Mouse (Mus musculus): ENCODE measurements around the gene Guk1. TPM values are rescaled to one million over a fixed set of nuclear protein-coding genes. Genes with fewer than 3 reads are reported as not detected.

The Guk1 gene
- polyA plus RNA-seq (2014; fragmentation: Nextera tagmentation; extraction: Ambion mirVana) = 131 and 134 TPM in 2 replicates

GRCm38 (mm10) chr11:59192059-59192386, at the start of gene Guk1:
TSS of gene Guk1 (minus strand) at chr11:59192212.
- 5% methylated on average over 16 of the region's 16 CpGs for WGBS
- peak within 1 kb of the TSS; percentile 93 for H3K27ac ChIP-seq (ENCODE audit: low read depth, low read length)
- H3K36me3 ChIP-seq (ENCODE audit: control insufficient read depth, insufficient read depth, low read length) = no peaks in the 10 kb centered on the region
- H3K27me3 ChIP-seq (replicated peaks; ENCODE audit: control insufficient read depth, insufficient read depth, low read length) = no peaks in the 10 kb centered on the region
- H3K9me3 ChIP-seq (ENCODE audit: control insufficient read depth, low read length) = no peaks in the 10 kb centered on the region
- DNase-seq (ENCODE audit: low spot score) (no peak), ATAC-seq (replicated peaks; ENCODE audit: low FRiP score) (no peak)
- peak within 1 kb of the TSS; percentile 85 for H3K4me2 ChIP-seq
- peak within 1 kb of the TSS; percentile 80 for H3K9ac ChIP-seq (ENCODE audit: low read depth, low read length)
- peaks cover 3% of the 10 kb centered on the region for H3K4me1 ChIP-seq (replicated peaks; ENCODE audit: control insufficient read depth, insufficient read depth, low read length)
- peak within 1 kb of the TSS; percentile 78 for H3K4me3 ChIP-seq (ENCODE audit: low read depth, low read length)

GRCm38 (mm10) chr11:59239796-59240195, 47.8 kb upstream of the Guk1 start:
- Histone ChIP-seq H3K36me3 (ENCODE audit: control insufficient read depth, insufficient read depth, low read length) (no peaks in the 10 kb centered on the region), H3K9me3 (ENCODE audit: control insufficient read depth, low read length) (no peaks in the 10 kb centered on the region), H3K27ac (ENCODE audit: low read depth, low read length) (no peak overlapping the region), H3K27me3 (replicated peaks; ENCODE audit: control insufficient read depth, insufficient read depth, low read length) (peaks cover 50% of the 10 kb centered on the region), H3K4me1 (replicated peaks; ENCODE audit: control insufficient read depth, insufficient read depth, low read length) (0 out of 2 replicates have a peak, but pooled peaks cover 2% of the 10 kb centered on the region), H3K4me2 (no peak overlapping the region), H3K4me3 (ENCODE audit: low read depth, low read length) (no peak overlapping the region), H3K9ac (ENCODE audit: low read depth, low read length) (no peak overlapping the region)
- ATAC-seq (replicated peaks; ENCODE audit: low FRiP score) = no peak
- 88% methylated on average over 4 of the region's 4 CpGs for WGBS
- DNase-seq (ENCODE audit: low spot score) = no peak

- Histone ChIP-seq H3K9ac (ENCODE audit: low read depth, low read length) (no peak overlapping the region), H3K9me3 (ENCODE audit: control insufficient read depth, low read length) (no peaks in the 10 kb centered on the region), H3K4me3 (ENCODE audit: low read depth, low read length) (no peak overlapping the region), H3K27me3 (replicated peaks; ENCODE audit: control insufficient read depth, insufficient read depth, low read length) (peaks cover 48% of the 10 kb centered on the region), H3K27ac (ENCODE audit: low read depth, low read length) (no peak overlapping the region), H3K4me1 (replicated peaks; ENCODE audit: control insufficient read depth, insufficient read depth, low read length) (0 out of 2 replicates have a peak, but pooled peaks cover 2% of the 10 kb centered on the region), H3K4me2 (no peak overlapping the region), H3K36me3 (ENCODE audit: control insufficient read depth, insufficient read depth, low read length) (no peaks in the 10 kb centered on the region)
- WGBS = 52% methylated on average over 4 of the region's 4 CpGs
- ATAC-seq (replicated peaks; ENCODE audit: low FRiP score) (no peak), DNase-seq (ENCODE audit: low spot score) (no peak)
These were observed 47.4 kb upstream of the Guk1 start for GRCm38 (mm10) chr11:59239428-59239785.

- ATAC-seq (replicated peaks; ENCODE audit: low FRiP score) (peak; percentile 72), DNase-seq (ENCODE audit: low spot score) (peak; percentile 54)
- peaks cover 42% of the 10 kb centered on the region for H3K27me3 ChIP-seq (replicated peaks; ENCODE audit: control insufficient read depth, insufficient read depth, low read length)
- no peak overlapping the region for H3K27ac ChIP-seq (ENCODE audit: low read depth, low read length)
- no peaks in the 10 kb centered on the region for H3K36me3 ChIP-seq (ENCODE audit: control insufficient read depth, insufficient read depth, low read length)
- WGBS = 7% methylated on average over 15 of the region's 15 CpGs
- no peak overlapping the region for H3K4me2 ChIP-seq
- no peak overlapping the region for H3K4me3 ChIP-seq (ENCODE audit: low read depth, low read length)
- H3K9me3 ChIP-seq (ENCODE audit: control insufficient read depth, low read length) = no peaks in the 10 kb centered on the region
- no peak overlapping the region for H3K9ac ChIP-seq (ENCODE audit: low read depth, low read length)
- H3K4me1 ChIP-seq (replicated peaks; ENCODE audit: control insufficient read depth, insufficient read depth, low read length) = 0 out of 2 replicates have a peak, but pooled peaks cover 2% of the 10 kb centered on the region
These were observed 46.8 kb upstream of the Guk1 start for GRCm38 (mm10) chr11:59238525-59239427.

GRCm38 (mm10) chr11:59232797-59233196, 40.8 kb upstream of the Guk1 start:
- ATAC-seq (replicated peaks; ENCODE audit: low FRiP score) (no peak), DNase-seq (ENCODE audit: low spot score) (no peak)
- H3K9me3 ChIP-seq (ENCODE audit: control insufficient read depth, low read length) = no peaks in the 10 kb centered on the region
- H3K9ac ChIP-seq (ENCODE audit: low read depth, low read length) = no peak overlapping the region
- H3K27me3 ChIP-seq (replicated peaks; ENCODE audit: control insufficient read depth, insufficient read depth, low read length) = no peaks in the 10 kb centered on the region
- 60% methylated on average over 2 of the region's 2 CpGs for WGBS
- no peak overlapping the region for H3K4me3 ChIP-seq (ENCODE audit: low read depth, low read length)
- H3K27ac ChIP-seq (ENCODE audit: low read depth, low read length) = no peak overlapping the region
- H3K36me3 ChIP-seq (ENCODE audit: control insufficient read depth, insufficient read depth, low read length) = no peaks in the 10 kb centered on the region
- H3K4me1 ChIP-seq (replicated peaks; ENCODE audit: control insufficient read depth, insufficient read depth, low read length) = peaks cover 7% of the 10 kb centered on the region
- H3K4me2 ChIP-seq = no peak overlapping the region

GRCm38 (mm10) chr11:59230144-59230760, 38.2 kb upstream of the Guk1 start:
- Histone ChIP-seq H3K27ac (ENCODE audit: low read depth, low read length) (no peak overlapping the region), H3K9ac (ENCODE audit: low read depth, low read length) (no peak overlapping the region), H3K27me3 (replicated peaks; ENCODE audit: control insufficient read depth, insufficient read depth, low read length) (no peaks in the 10 kb centered on the region), H3K9me3 (ENCODE audit: control insufficient read depth, low read length) (no peaks in the 10 kb centered on the region), H3K4me3 (ENCODE audit: low read depth, low read length) (no peak overlapping the region), H3K4me1 (replicated peaks; ENCODE audit: control insufficient read depth, insufficient read depth, low read length) (peaks cover 23% of the 10 kb centered on the region), H3K36me3 (ENCODE audit: control insufficient read depth, insufficient read depth, low read length) (no peaks in the 10 kb centered on the region), H3K4me2 (no peak overlapping the region)
- WGBS = 13% methylated on average over 7 of the region's 7 CpGs
- DNase-seq (ENCODE audit: low spot score) (peak; percentile 74), ATAC-seq (replicated peaks; ENCODE audit: low FRiP score) (no peak)

- ATAC-seq (replicated peaks; ENCODE audit: low FRiP score) (peak; percentile 95), DNase-seq (ENCODE audit: low spot score) (peak; percentile 95)
- Histone ChIP-seq H3K9me3 (ENCODE audit: control insufficient read depth, low read length) (no peaks in the 10 kb centered on the region), H3K27me3 (replicated peaks; ENCODE audit: control insufficient read depth, insufficient read depth, low read length) (no peaks in the 10 kb centered on the region), H3K4me2 (peak within 1 kb of the TSS; percentile 98), H3K4me3 (ENCODE audit: low read depth, low read length) (peak within 1 kb of the TSS; percentile 86), H3K9ac (ENCODE audit: low read depth, low read length) (peak within 1 kb of the TSS; percentile 92), H3K36me3 (ENCODE audit: control insufficient read depth, insufficient read depth, low read length) (0 out of 2 replicates have a peak, but pooled peaks cover 3% of the 10 kb centered on the region), H3K4me1 (replicated peaks; ENCODE audit: control insufficient read depth, insufficient read depth, low read length) (peaks cover 42% of the 10 kb centered on the region), H3K27ac (ENCODE audit: low read depth, low read length) (peak within 1 kb of the TSS; percentile 91)
- 3% methylated on average over 58 of the region's 59 CpGs for WGBS
These were observed 36.3 kb upstream of the Guk1 start, which contains the start of gene Arf1 for GRCm38 (mm10) chr11:59228122-59228953. TSS of gene Arf1 (minus strand) at chr11:59228270.

GRCm38 (mm10) chr11:59227604-59228121, 35.7 kb upstream of the Guk1 start:
- Histone ChIP-seq H3K4me1 (replicated peaks; ENCODE audit: control insufficient read depth, insufficient read depth, low read length) (peaks cover 48% of the 10 kb centered on the region), H3K27ac (ENCODE audit: low read depth, low read length) (peak overlapping the region; percentile 91), H3K4me3 (ENCODE audit: low read depth, low read length) (peak overlapping the region; percentile 86), H3K27me3 (replicated peaks; ENCODE audit: control insufficient read depth, insufficient read depth, low read length) (no peaks in the 10 kb centered on the region), H3K36me3 (ENCODE audit: control insufficient read depth, insufficient read depth, low read length) (0 out of 2 replicates have a peak, but pooled peaks cover 3% of the 10 kb centered on the region), H3K9ac (ENCODE audit: low read depth, low read length) (peak overlapping the region; percentile 92), H3K9me3 (ENCODE audit: control insufficient read depth, low read length) (no peaks in the 10 kb centered on the region), H3K4me2 (peak overlapping the region; percentile 98)
- ATAC-seq (replicated peaks; ENCODE audit: low FRiP score) (peak; percentile 59), DNase-seq (ENCODE audit: low spot score) (peak; percentile 43)
- under 1% methylated on average over 50 of the region's 51 CpGs for WGBS
